Mouse (Mus musculus) left cerebral cortex, adult 18-20 months (tissue): ENCODE results near the gene Gm10382. TPM values are rescaled to one million over a fixed set of nuclear protein-coding genes. Genes with fewer than 3 reads are reported as not detected.

Experiments
- DNase-seq, 2 experiments: peaks; one replicate each; pipeline ENCODE4 v3.0.0; 2021 to 2022; ENCODE audit warnings: low spot score in 2 of 2, mixed read lengths in 1 of 2
- long read RNA-seq, 2 experiments: library from polyadenylated mRNA; stranded (forward); transcript quantifications; one replicate each; pipeline ENCODE4 v2.0.0; 2021
- total RNA-seq, 2 experiments: library from RNA; stranded (reverse); gene quantifications; 2 replicates each; pipeline ENCODE4 v1.2.3; 2021

The Gm10382 gene
- total RNA-seq: under 1 TPM; 0.28 to 0.40 TPM
- long read RNA-seq, experiment 1: 0 reads
- long read RNA-seq, experiment 2: 0 reads

GRCm38 (mm10) chr5:125389131-125389578 is at the start of gene Gm10382:
Gene Gm10382 (plus strand): TSS chr5:125389322.
- peak; percentile 73 to 74 for DNase-seq

GRCm38 (mm10) chr5:125339851-125340531 is 49.1 kb upstream of the Gm10382 start:
- DNase-seq: peak; percentile 28 to 48

GRCm38 (mm10) chr5:125340547-125341262 is 48.4 kb upstream of the Gm10382 start, which contains the start of gene Scarb1:
Gene Scarb1 (minus strand): TSS chr5:125341094.
- peak; percentile 83 to 86 for DNase-seq

- no peak for DNase-seq
These were observed 47.5 kb upstream of the Gm10382 start for GRCm38 (mm10) chr5:125341459-125342090.

GRCm38 (mm10) chr5:125344296-125344695 is 44.8 kb upstream of the Gm10382 start:
- no peak for DNase-seq

- no peak for DNase-seq
These were observed 41.1 kb upstream of the Gm10382 start for GRCm38 (mm10) chr5:125348067-125348466.

- DNase-seq: peak; percentile 30 to 38
These were observed 40.6 kb upstream of the Gm10382 start for GRCm38 (mm10) chr5:125348487-125348886.

GRCm38 (mm10) chr5:125349391-125349790 is 39.7 kb upstream of the Gm10382 start:
- no peak for DNase-seq

GRCm38 (mm10) chr5:125351057-125351456 is 38.1 kb upstream of the Gm10382 start:
- DNase-seq: no peak

- no peak for DNase-seq
These were observed 37.2 kb upstream of the Gm10382 start for GRCm38 (mm10) chr5:125351939-125352338.

GRCm38 (mm10) chr5:125352781-125353294 is 36.3 kb upstream of the Gm10382 start:
- no peak for DNase-seq

- no peak for DNase-seq
These were observed 34.1 kb upstream of the Gm10382 start for GRCm38 (mm10) chr5:125354885-125355492.

GRCm38 (mm10) chr5:125355650-125356049 is 33.5 kb upstream of the Gm10382 start:
- no peak for DNase-seq

- DNase-seq: no peak
These were observed 31.4 kb upstream of the Gm10382 start for GRCm38 (mm10) chr5:125357543-125358269.

- no peak for DNase-seq
These were observed 30.9 kb upstream of the Gm10382 start for GRCm38 (mm10) chr5:125358270-125358608.

- no peak for DNase-seq
These were observed 28.6 kb upstream of the Gm10382 start for GRCm38 (mm10) chr5:125360566-125360965.

GRCm38 (mm10) chr5:125360981-125361510 is 28.1 kb upstream of the Gm10382 start:
- DNase-seq: no peak

- DNase-seq: no peak
These were observed 25.2 kb upstream of the Gm10382 start for GRCm38 (mm10) chr5:125363894-125364293.

GRCm38 (mm10) chr5:125364851-125365429 is 24.2 kb upstream of the Gm10382 start:
- DNase-seq: no peak

- no peak for DNase-seq
These were observed 21.0 kb upstream of the Gm10382 start for GRCm38 (mm10) chr5:125368156-125368555.
